Mouse (Mus musculus): ENCODE results near the gene Morn1. TPM values are rescaled to one million over a fixed set of nuclear protein-coding genes. Genes with fewer than 3 reads are reported as not detected.

Gene Morn1
- polyA plus RNA-seq, 1 experiment from 2014 or later: 4.7 TPM

GRCm38 (mm10) chr4:155158543-155158917, 72.2 kb downstream of the Morn1 start:
- peaks cover 63% of the 10 kb centered on the region for H3K36me3 ChIP-seq (ENCODE audit: control insufficient read depth, insufficient read depth, low read length)
- no peaks in the 10 kb centered on the region for H3K27me3 ChIP-seq (replicated peaks; ENCODE audit: control insufficient read depth, insufficient read depth, low read length)
- no peak overlapping the region for H3K9ac ChIP-seq (ENCODE audit: low read depth, low read length)
- no peak overlapping the region for H3K4me2 ChIP-seq (ENCODE audit: low read depth, low read length)
- H3K9me3 ChIP-seq (ENCODE audit: control insufficient read depth, low read length): no peaks in the 10 kb centered on the region
- no peak overlapping the region for H3K27ac ChIP-seq (replicated peaks; ENCODE audit: low read depth, low read length)
- H3K4me1 ChIP-seq (ENCODE audit: control insufficient read depth, insufficient read depth, low read length): peaks cover 17% of the 10 kb centered on the region
- ATAC-seq (ENCODE audit: low read depth) (no peak), DNase-seq (ENCODE audit: low spot score) (no peak)
- H3K4me3 ChIP-seq (ENCODE audit: low read depth, low read length): no peak overlapping the region
- WGBS: 81% methylated on average over 8 of the region's 8 CpGs

DNA sequence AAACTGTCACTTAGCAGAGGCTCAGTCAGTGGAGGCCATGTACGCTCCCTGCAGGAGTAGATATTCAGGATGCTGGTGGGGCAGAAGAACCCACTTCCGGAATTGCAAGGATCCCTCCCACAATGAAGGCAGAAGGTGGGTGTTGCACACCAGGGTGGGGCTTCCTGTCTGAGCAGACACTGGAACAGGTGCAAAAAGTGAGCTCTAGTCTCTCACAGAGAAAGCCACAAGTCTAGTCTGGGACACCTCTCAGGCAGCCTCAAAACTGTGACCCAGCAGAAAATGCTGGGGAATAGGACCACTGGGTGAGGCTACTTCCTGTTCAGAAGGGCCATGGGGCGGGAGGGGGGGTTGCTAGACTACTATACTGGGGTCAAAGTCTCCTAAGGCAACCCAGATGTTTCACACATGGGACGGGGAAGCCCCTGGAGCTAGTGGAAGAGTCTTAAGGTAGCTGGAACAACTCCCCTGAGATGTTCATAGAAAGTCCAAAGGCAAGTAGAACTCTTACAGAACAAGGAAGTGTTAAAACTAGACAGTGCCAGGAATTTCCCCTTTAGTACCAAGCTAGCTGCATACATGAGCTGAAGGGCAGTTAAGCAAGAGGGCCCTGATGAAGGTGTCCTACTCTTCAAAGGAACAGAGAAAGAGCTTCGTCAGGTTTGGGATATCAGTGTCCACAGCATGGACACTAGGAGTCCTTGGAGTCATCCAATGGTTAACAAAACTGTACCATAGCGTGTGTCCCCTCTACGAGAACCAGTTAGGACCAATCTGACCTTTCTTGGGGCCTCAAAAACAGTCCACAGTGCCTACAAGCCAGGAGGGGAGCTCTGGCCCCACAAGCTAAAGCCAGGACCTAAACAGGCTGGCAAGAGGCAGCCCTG, 76.3 kb downstream of the Morn1 start:
- DNase-seq (ENCODE audit: low spot score) (no peak), ATAC-seq (ENCODE audit: low read depth) (no peak)
- Histone ChIP-seq H3K36me3 (ENCODE audit: control insufficient read depth, insufficient read depth, low read length) (peaks cover 27% of the 10 kb centered on the region), H3K4me2 (ENCODE audit: low read depth, low read length) (no peak overlapping the region), H3K9ac (ENCODE audit: low read depth, low read length) (no peak overlapping the region), H3K4me1 (ENCODE audit: control insufficient read depth, insufficient read depth, low read length) (peaks cover 42% of the 10 kb centered on the region), H3K4me3 (ENCODE audit: low read depth, low read length) (no peak overlapping the region), H3K27me3 (replicated peaks; ENCODE audit: control insufficient read depth, insufficient read depth, low read length) (no peaks in the 10 kb centered on the region), H3K27ac (replicated peaks; ENCODE audit: low read depth, low read length) (no peak overlapping the region), H3K9me3 (ENCODE audit: control insufficient read depth, low read length) (0 out of 2 replicates have a peak, but pooled peaks cover 4% of the 10 kb centered on the region)
- WGBS: 65% methylated on average over 7 of the region's 7 CpGs

GRCm38 (mm10) chr4:155163320-155163651, 76.9 kb downstream of the Morn1 start:
- Histone ChIP-seq H3K9me3 (ENCODE audit: control insufficient read depth, low read length) (0 out of 2 replicates have a peak, but pooled peaks cover 4% of the 10 kb centered on the region), H3K27ac (replicated peaks; ENCODE audit: low read depth, low read length) (0 out of 2 replicates have a peak overlapping the region, but pooled peaks have one; percentile 10), H3K27me3 (replicated peaks; ENCODE audit: control insufficient read depth, insufficient read depth, low read length) (no peaks in the 10 kb centered on the region), H3K4me1 (ENCODE audit: control insufficient read depth, insufficient read depth, low read length) (peaks cover 42% of the 10 kb centered on the region), H3K36me3 (ENCODE audit: control insufficient read depth, insufficient read depth, low read length) (peaks cover 21% of the 10 kb centered on the region), H3K4me3 (ENCODE audit: low read depth, low read length) (no peak overlapping the region), H3K4me2 (ENCODE audit: low read depth, low read length) (no peak overlapping the region), H3K9ac (ENCODE audit: low read depth, low read length) (no peak overlapping the region)
- 36% methylated on average over 3 of the region's 4 CpGs for whole genome bisulfite sequencing
- ATAC-seq (ENCODE audit: low read depth) (no peak), DNase-seq (ENCODE audit: low spot score) (no peak)

GRCm38 (mm10) chr4:155163685-155164084, 77.3 kb downstream of the Morn1 start:
- 0 out of 2 replicates have a peak overlapping the region, but pooled peaks have one; percentile 10 for H3K27ac ChIP-seq (replicated peaks; ENCODE audit: low read depth, low read length)

GRCm38 (mm10) chr4:155164550-155164949, 78.2 kb downstream of the Morn1 start:
- no peak overlapping the region for H3K27ac ChIP-seq (replicated peaks; ENCODE audit: low read depth, low read length)
- ATAC-seq (ENCODE audit: low read depth): peak; percentile 30; the same call in 1 of the 2 replicates
- 80% methylated on average over 6 of the region's 6 CpGs for WGBS

More at GRCm38 (mm10) chr4:155163685-155164084, 77.3 kb downstream of the Morn1 start:
- Histone ChIP-seq H3K4me1 (ENCODE audit: control insufficient read depth, insufficient read depth, low read length) (peaks cover 42% of the 10 kb centered on the region), H3K9ac (ENCODE audit: low read depth, low read length) (no peak overlapping the region), H3K4me2 (ENCODE audit: low read depth, low read length) (no peak overlapping the region), H3K4me3 (ENCODE audit: low read depth, low read length) (no peak overlapping the region), H3K9me3 (ENCODE audit: control insufficient read depth, low read length) (0 out of 2 replicates have a peak, but pooled peaks cover 4% of the 10 kb centered on the region), H3K36me3 (ENCODE audit: control insufficient read depth, insufficient read depth, low read length) (peaks cover 17% of the 10 kb centered on the region), H3K27me3 (replicated peaks; ENCODE audit: control insufficient read depth, insufficient read depth, low read length) (no peaks in the 10 kb centered on the region)
- ATAC-seq (ENCODE audit: low read depth) (peak; percentile 31), DNase-seq (ENCODE audit: low spot score) (no peak)
- WGBS: 43% methylated on average over 8 of the region's 8 CpGs

DNA sequence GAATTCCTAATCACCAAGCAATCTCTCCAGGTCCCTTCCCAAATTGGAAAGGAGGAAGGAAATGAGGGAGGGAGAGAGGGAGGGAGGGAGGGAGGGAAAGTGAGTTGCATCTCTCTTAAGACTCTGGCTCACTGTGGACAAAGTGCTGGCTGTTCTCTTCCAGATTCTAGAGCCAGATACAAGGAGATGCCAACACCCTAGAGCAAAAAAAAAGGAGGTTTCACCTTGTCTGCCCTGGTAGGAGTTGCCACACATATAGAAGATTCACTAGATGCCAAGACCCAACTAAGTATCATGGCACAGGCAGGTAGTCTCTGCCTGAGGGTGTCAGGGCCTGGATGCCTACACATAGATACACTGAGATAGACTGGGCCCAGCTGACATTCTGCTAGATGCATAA, 79.5 kb downstream of the Morn1 start:
- no peaks in the 10 kb centered on the region for H3K36me3 ChIP-seq (ENCODE audit: control insufficient read depth, insufficient read depth, low read length)
- peaks cover 56% of the 10 kb centered on the region for H3K4me1 ChIP-seq (ENCODE audit: control insufficient read depth, insufficient read depth, low read length)
- no peak overlapping the region for H3K27ac ChIP-seq (replicated peaks; ENCODE audit: low read depth, low read length)
- DNase-seq (ENCODE audit: low spot score) (no peak), ATAC-seq (ENCODE audit: low read depth) (no peak)
- no peak overlapping the region for H3K4me3 ChIP-seq (ENCODE audit: low read depth, low read length)
- 0 out of 2 replicates have a peak, but pooled peaks cover 4% of the 10 kb centered on the region for H3K9me3 ChIP-seq (ENCODE audit: control insufficient read depth, low read length)
- no peaks in the 10 kb centered on the region for H3K27me3 ChIP-seq (replicated peaks; ENCODE audit: control insufficient read depth, insufficient read depth, low read length)
- no peak overlapping the region for H3K4me2 ChIP-seq (ENCODE audit: low read depth, low read length)
- H3K9ac ChIP-seq (ENCODE audit: low read depth, low read length): no peak overlapping the region

More at GRCm38 (mm10) chr4:155164550-155164949, 78.2 kb downstream of the Morn1 start:
- Histone ChIP-seq H3K4me2 (ENCODE audit: low read depth, low read length) (no peak overlapping the region), H3K4me3 (ENCODE audit: low read depth, low read length) (no peak overlapping the region), H3K27me3 (replicated peaks; ENCODE audit: control insufficient read depth, insufficient read depth, low read length) (no peaks in the 10 kb centered on the region), H3K9me3 (ENCODE audit: control insufficient read depth, low read length) (0 out of 2 replicates have a peak, but pooled peaks cover 4% of the 10 kb centered on the region), H3K36me3 (ENCODE audit: control insufficient read depth, insufficient read depth, low read length) (peaks cover 9% of the 10 kb centered on the region), H3K4me1 (ENCODE audit: control insufficient read depth, insufficient read depth, low read length) (peaks cover 48% of the 10 kb centered on the region), H3K9ac (ENCODE audit: low read depth, low read length) (no peak overlapping the region)
- peak; percentile 85 for DNase-seq (ENCODE audit: low spot score)

DNA sequence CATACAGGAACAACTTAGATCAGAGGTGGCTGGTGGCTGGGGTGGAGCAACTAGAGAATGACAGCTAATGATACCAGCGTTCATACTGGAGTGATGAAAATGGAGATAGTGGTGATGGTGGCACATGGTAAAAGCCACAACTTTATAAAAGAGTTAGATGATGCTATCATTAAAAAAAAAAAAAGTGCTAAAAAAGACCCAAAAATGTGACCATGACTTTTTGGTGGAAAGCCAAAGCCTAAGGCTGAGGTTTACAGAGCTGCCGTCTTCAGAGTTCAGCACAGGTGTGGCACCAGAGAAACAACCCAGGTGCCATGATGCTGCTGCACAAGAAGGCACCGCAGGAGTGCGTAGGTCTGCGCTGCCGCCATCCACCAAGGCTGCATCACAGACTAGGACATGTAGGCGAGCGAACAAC, 82.5 kb downstream of the Morn1 start:
- Histone ChIP-seq H3K27ac (replicated peaks; ENCODE audit: low read depth, low read length) (no peak overlapping the region), H3K4me3 (ENCODE audit: low read depth, low read length) (no peak overlapping the region), H3K9ac (ENCODE audit: low read depth, low read length) (no peak overlapping the region), H3K36me3 (ENCODE audit: control insufficient read depth, insufficient read depth, low read length) (no peaks in the 10 kb centered on the region), H3K4me2 (ENCODE audit: low read depth, low read length) (no peak overlapping the region), H3K27me3 (replicated peaks; ENCODE audit: control insufficient read depth, insufficient read depth, low read length) (no peaks in the 10 kb centered on the region), H3K9me3 (ENCODE audit: control insufficient read depth, low read length) (0 out of 2 replicates have a peak, but pooled peaks cover 4% of the 10 kb centered on the region), H3K4me1 (ENCODE audit: control insufficient read depth, insufficient read depth, low read length) (peaks cover 64% of the 10 kb centered on the region)
- DNase-seq (ENCODE audit: low spot score) (no peak), ATAC-seq (ENCODE audit: low read depth) (no peak)
- 92% methylated on average over 8 of the region's 8 CpGs for WGBS

- H3K27ac ChIP-seq (replicated peaks; ENCODE audit: low read depth, low read length): peak overlapping the region; percentile 49
- peaks cover 69% of the 10 kb centered on the region for H3K4me1 ChIP-seq (ENCODE audit: control insufficient read depth, insufficient read depth, low read length)
- H3K4me3 ChIP-seq (ENCODE audit: low read depth, low read length): no peak overlapping the region
- H3K4me2 ChIP-seq (ENCODE audit: low read depth, low read length): no peak overlapping the region
- 71% methylated on average over 8 of the region's 8 CpGs for WGBS
- no peaks in the 10 kb centered on the region for H3K36me3 ChIP-seq (ENCODE audit: control insufficient read depth, insufficient read depth, low read length)
- H3K9me3 ChIP-seq (ENCODE audit: control insufficient read depth, low read length): no peaks in the 10 kb centered on the region
- ATAC-seq (ENCODE audit: low read depth) (no peak), DNase-seq (ENCODE audit: low spot score) (no peak)
- no peaks in the 10 kb centered on the region for H3K27me3 ChIP-seq (replicated peaks; ENCODE audit: control insufficient read depth, insufficient read depth, low read length)
- H3K9ac ChIP-seq (ENCODE audit: low read depth, low read length): no peak overlapping the region
Observed at GRCm38 (mm10) chr4:155170614-155171212, 84.3 kb downstream of the Morn1 start.
